Comparison of ENCODE assay signal across 29 mouse cellular contexts in genomic region chr3:136749951-136750350, GRCm38 (mm10).
DNase-seq lines count a peak whose midpoint lies in the region; ATAC-seq and TF ChIP-seq lines count a peak whose summit lies in the region.
"Had no signal": no experiment of that assay in that cellular context is flagged by ENCODE, and none has a peak within 500 bp of the region (broad histone marks: within the 10 kb centered on the region; RNA-seq: fewer than 3 reads in every experiment).

No protein-coding gene starts in this region.

- peaks cover 39% of the 10 kb centered on the region for H3K4me1 ChIP-seq in cerebellum, adult 2 months (ENCODE audit: control insufficient read depth, insufficient read depth, low read length)
- peaks cover 2% of the 10 kb centered on the region; the same call in 1 of the 2 replicates for H3K4me1 ChIP-seq in liver, adult 2 months (ENCODE audit: control insufficient read depth, insufficient read depth, low read length)

- no peaks in the 10 kb centered on the region for H3K36me3 ChIP-seq in liver, adult 2 months (ENCODE audit: control insufficient read depth, insufficient read depth, low read length)
- H3K36me3 ChIP-seq: forebrain, embryonic 10.5 days; heart, embryonic 10.5 days; heart, embryonic 15.5 days; hindbrain, embryonic 12.5 days; liver, embryonic 13.5 days had no signal

- DNase-seq in cerebellum, adult 2 months = no peak
- no peak for DNase-seq in cerebellum, adult 18-20 months
- DNase-seq in liver, adult 2 months (ENCODE audit: extremely low read depth, low read depth, low spot score) = peak; percentile 17
- no peak for DNase-seq in liver
- peak; percentile 89 for DNase-seq in Muller cell, postnatal 12 days (ENCODE audit: inconsistent ontology term)
- no peak for DNase-seq in MN1 (ENCODE audit: low spot score)
- DNase-seq: adrenal gland, postnatal 10 days; cerebellum, adult 8-10 months; cerebellum, postnatal 25 days; forebrain, postnatal 0 days; gastrocnemius, postnatal 10 days; kidney, adult 9 months; kidney, postnatal 10 days; layer of hippocampus, adult 9-11 months; liver, embryonic 13.5 days; lung, postnatal 36 days; midbrain, embryonic 14.5 days; thymus, adult 2 months; thymus, postnatal 36 days had no signal

- H3K79me2 ChIP-seq in liver, adult 2 months (ENCODE audit: control insufficient read depth, insufficient read depth, low read length) = peaks cover 30% of the 10 kb centered on the region; the same call in 1 of the 2 replicates

- TF ChIP-seq POLR2A in cerebellum, adult 2 months (IDR thresholded peaks at IDR 0.05; ENCODE audit: borderline replicate concordance, insufficient read depth, low read length) = no peak
- TF ChIP-seq POLR2A in liver, adult 2 months (IDR thresholded peaks at IDR 0.05; ENCODE audit: extremely low read depth, insufficient read depth, low read length) = no peak

- peak; percentile 61 for ATAC-seq in megakaryocyte progenitor cell, adult 5-6 weeks (replicated peaks; ENCODE audit: poor library complexity)
- no peak for ATAC-seq in erythroblast, adult 5-6 weeks (replicated peaks; ENCODE audit: low FRiP score, poor library complexity, severe bottlenecking)
- ATAC-seq: forebrain, postnatal 0 days; intestine, postnatal 0 days; Patski had no signal

- WGBS in cerebellum, adult 2 months = 5% methylated on average over 2 of the region's 2 CpGs
- WGBS in liver, adult 2 months = 50% methylated on average over 2 of the region's 2 CpGs

- TF ChIP-seq CTCF in cerebellum, adult 2 months (IDR thresholded peaks at IDR 0.05; ENCODE audit: borderline replicate concordance, insufficient read depth, low read depth, low read length) = no peak
- TF ChIP-seq CTCF in liver, adult 2 months (IDR thresholded peaks at IDR 0.05; ENCODE audit: low read depth, low read length) = no peak

- H3K4me3 ChIP-seq in cerebellum, adult 2 months (replicated peaks; ENCODE audit: insufficient read depth, low read depth, low read length) = no peak overlapping the region
- H3K4me3 ChIP-seq in liver, adult 2 months (ENCODE audit: insufficient read depth, low read depth, low read length) = no peak overlapping the region
- H3K4me3 ChIP-seq: forebrain, embryonic 10.5 days; heart, embryonic 10.5 days; heart, embryonic 15.5 days; hindbrain, embryonic 12.5 days; liver, embryonic 13.5 days; megakaryocyte, embryonic 14.5 days had no signal

- no peaks in the 10 kb centered on the region for H3K27me3 ChIP-seq in cerebellum, adult 2 months (ENCODE audit: control insufficient read depth, insufficient read depth, low read length)
- H3K27me3 ChIP-seq in liver, adult 2 months (ENCODE audit: control insufficient read depth, insufficient read depth, low read length) = no peaks in the 10 kb centered on the region
- H3K27me3 ChIP-seq: CH12.LX; heart, embryonic 15.5 days; hindbrain, embryonic 12.5 days; liver, embryonic 13.5 days; megakaryocyte, embryonic 14.5 days; Patski had no signal

- H3K9ac ChIP-seq in liver, adult 2 months (ENCODE audit: low read depth, low read length) = no peak overlapping the region
- H3K9ac ChIP-seq: forebrain, postnatal 0 days; heart, embryonic 15.5 days; hindbrain, embryonic 12.5 days; liver, embryonic 13.5 days had no signal

- H3K27ac ChIP-seq in cerebellum, adult 2 months (ENCODE audit: insufficient read depth, low read length) = peak overlapping the region; percentile 79
- H3K27ac ChIP-seq in liver, adult 2 months (replicated peaks; ENCODE audit: insufficient read depth, low read depth, low read length) = no peak overlapping the region
- H3K27ac ChIP-seq: forebrain, embryonic 10.5 days; heart, embryonic 10.5 days; heart, embryonic 15.5 days; hindbrain, embryonic 12.5 days; liver, embryonic 13.5 days had no signal

Comparison
In these comparisons a context has a peak if more than half of its experiments do, and no peak if none do; other contexts are left out.
1. DNase-seq: peak in liver, adult 2 months (single experiment) and Muller cell, postnatal 12 days (single experiment); none in cerebellum, adult 2 months (0 of 2), cerebellum, adult 18-20 months (0 of 2), liver (single experiment) and MN1 (single experiment).